ENCODE assay signal across 31 mouse cellular contexts in the genomic region with DNA sequence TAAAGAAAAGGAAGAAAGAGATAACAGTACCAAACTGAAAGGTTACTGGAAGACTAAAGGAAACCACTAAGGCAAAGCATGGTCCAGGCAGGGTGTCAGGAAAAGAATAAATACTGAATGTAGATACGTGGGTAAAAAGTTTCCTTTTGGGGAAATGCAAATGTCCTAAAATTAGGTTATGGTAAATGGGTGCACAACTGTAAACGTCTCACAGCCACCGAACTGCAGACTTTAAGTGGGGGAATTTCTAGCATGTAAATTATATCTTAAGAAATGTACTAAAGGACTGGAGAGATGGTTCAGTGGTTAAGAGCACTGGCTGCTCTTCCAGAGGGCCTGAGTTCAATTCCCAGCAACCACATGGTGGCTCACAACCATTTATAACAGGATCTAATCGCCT.
"Had no signal": no experiment of that assay in that cellular context is flagged by ENCODE, and none has a peak within 500 bp of the region (broad histone marks: within the 10 kb centered on the region; RNA-seq: fewer than 3 reads in every experiment).

No protein-coding gene starts in this region.

- H3K4me2 ChIP-seq: heart, embryonic 11.5 days; heart, embryonic 12.5 days; heart, embryonic 13.5 days; heart, embryonic 15.5 days; hindbrain, embryonic 12.5 days; hindbrain, embryonic 13.5 days; hindbrain, embryonic 14.5 days; hindbrain, embryonic 15.5 days; intestine, embryonic 15.5 days; kidney, embryonic 15.5 days had no signal

- H3K4me1 ChIP-seq: hindbrain, embryonic 13.5 days; hindbrain, embryonic 15.5 days had no signal

- H3K9me3 ChIP-seq: heart, embryonic 10.5 days; heart, embryonic 12.5 days; heart, embryonic 13.5 days; heart, embryonic 15.5 days; hindbrain, embryonic 10.5 days; hindbrain, embryonic 12.5 days; hindbrain, embryonic 13.5 days; hindbrain, embryonic 15.5 days; intestine, embryonic 15.5 days; kidney, embryonic 15.5 days had no signal

- H3K4me3 ChIP-seq: heart, embryonic 10.5 days; heart, embryonic 12.5 days; heart, embryonic 13.5 days; heart, embryonic 15.5 days; hindbrain, embryonic 10.5 days; hindbrain, embryonic 12.5 days; hindbrain, embryonic 13.5 days; hindbrain, embryonic 15.5 days; intestine, embryonic 15.5 days; kidney, embryonic 15.5 days; layer of hippocampus, adult 2 months; left cerebral cortex, adult 2 months had no signal

- DNase-seq: heart, postnatal 10 days; heart, postnatal 14 days; heart, postnatal 36 days; heart, postnatal 4 days; kidney, adult 11 months; kidney, adult 18-20 months; kidney, adult 2 months; kidney, adult 8-10 months; kidney, adult 9 months; kidney, postnatal 10 days; kidney, postnatal 14 days; kidney, postnatal 25 days; kidney, postnatal 36 days; kidney, postnatal 4 days; layer of hippocampus, adult 9-11 months had no signal

- H3K27me3 ChIP-seq: heart, embryonic 13.5 days; heart, embryonic 15.5 days; hindbrain, embryonic 13.5 days; hindbrain, embryonic 15.5 days; intestine, embryonic 15.5 days; kidney, embryonic 15.5 days had no signal

- H3K36me3 ChIP-seq: heart, embryonic 10.5 days; heart, embryonic 12.5 days; heart, embryonic 13.5 days; heart, embryonic 15.5 days; hindbrain, embryonic 10.5 days; hindbrain, embryonic 12.5 days; hindbrain, embryonic 13.5 days; hindbrain, embryonic 15.5 days; intestine, embryonic 15.5 days; kidney, embryonic 15.5 days had no signal

- H3K9ac ChIP-seq: heart, embryonic 12.5 days; heart, embryonic 13.5 days; heart, embryonic 15.5 days; hindbrain, embryonic 12.5 days; hindbrain, embryonic 13.5 days; hindbrain, embryonic 14.5 days; hindbrain, embryonic 15.5 days; intestine, embryonic 15.5 days; kidney, embryonic 15.5 days had no signal

- H3K27ac ChIP-seq: heart, embryonic 10.5 days; heart, embryonic 13.5 days; heart, embryonic 15.5 days; hindbrain, embryonic 10.5 days; hindbrain, embryonic 12.5 days; hindbrain, embryonic 13.5 days; hindbrain, embryonic 14.5 days; hindbrain, embryonic 15.5 days; hindbrain, postnatal 0 days; intestine, embryonic 15.5 days; kidney, embryonic 15.5 days; kidney, postnatal 0 days; layer of hippocampus, adult 2 months; left cerebral cortex, adult 2 months had no signal
